Mouse (Mus musculus) retina, postnatal 7 days (tissue): Measurements from ENCODE around the gene Rint1.

ENCODE experiments used
- DNase-seq: peaks from one replicate; pipeline ENCODE4 v3.0.0-alpha.2; 2012; ENCODE audit warnings: low read depth, low spot score

The Rint1 gene

DNA sequence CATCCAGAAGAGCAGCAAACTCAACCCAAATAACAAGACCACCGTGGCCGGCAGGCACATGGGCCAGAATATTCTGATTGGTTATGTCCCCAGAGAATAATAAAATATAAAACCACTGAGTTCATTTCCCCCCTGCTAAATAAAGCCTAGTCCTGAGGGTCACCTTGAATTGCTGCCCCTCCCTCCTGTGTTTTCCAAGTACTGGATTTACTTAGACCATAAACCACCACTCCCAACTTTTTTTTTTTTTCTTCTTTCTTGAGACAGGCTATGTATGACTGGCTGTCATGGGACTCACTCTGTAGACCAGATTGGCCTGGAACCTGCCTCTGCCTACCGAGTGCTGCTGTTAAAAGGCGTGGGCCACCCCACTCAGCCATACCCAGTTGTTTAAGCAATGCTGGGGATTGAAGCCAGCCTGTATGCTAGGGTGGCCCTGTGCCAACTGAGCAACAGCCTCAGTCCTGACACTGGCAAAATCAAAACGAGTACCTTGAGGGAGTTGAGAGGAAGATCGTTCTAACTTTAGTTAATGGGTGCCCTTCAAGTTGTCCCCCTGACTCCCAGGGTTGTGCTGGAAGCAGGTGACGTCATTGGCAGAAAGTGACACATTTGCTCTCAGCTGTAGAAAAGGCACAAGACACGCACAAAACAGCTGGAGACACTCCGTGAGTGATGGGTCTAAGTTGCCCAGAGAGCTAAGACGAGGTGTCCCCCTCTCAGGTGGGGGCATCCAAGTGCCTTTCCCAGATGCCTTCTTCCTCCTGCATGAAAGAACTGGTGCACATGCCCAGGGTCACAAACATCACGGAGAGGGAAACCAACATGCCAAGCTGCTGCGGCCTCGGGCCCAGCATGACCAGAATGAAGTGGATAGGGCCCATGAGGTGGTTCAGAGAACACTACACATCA is 76.8 kb downstream of the Rint1 start:
- DNase-seq: no peak

DNA sequence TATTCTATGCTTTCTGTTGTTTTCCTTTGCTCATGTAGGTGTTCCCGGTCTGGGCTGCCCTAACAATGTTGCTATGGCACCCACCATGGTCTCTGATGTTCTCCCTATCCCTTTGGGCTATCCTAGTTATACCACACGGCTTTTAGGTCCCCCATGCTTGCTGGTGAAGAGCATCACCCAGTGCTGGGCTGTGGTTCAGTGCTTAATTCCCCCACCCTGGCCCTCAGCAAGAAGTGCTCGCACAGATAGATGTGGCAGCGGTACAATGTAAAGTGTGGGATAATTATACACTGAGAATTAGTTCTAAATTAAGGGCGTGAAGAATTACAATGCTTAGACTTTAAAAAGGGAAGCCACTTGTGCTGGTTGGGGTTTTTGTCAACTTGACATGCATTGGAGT is 78.4 kb downstream of the Rint1 start:
- DNase-seq: no peak
